Mouse (Mus musculus) embryonic facial prominence, embryonic 15.5 days (tissue): Measurements from ENCODE around the gene Ncs1. TPM values are rescaled to one million over a fixed set of nuclear protein-coding genes. Genes with fewer than 3 reads are reported as not detected.

Experiments
- ATAC-seq: fragments of 200-750 bp; cut with Nextera tagmentation; 2 replicates; pipeline ENCODE4 v1.8.0; 2017; ENCODE audit warnings: low read depth, moderate TSS enrichment; ENCODE audit not compliant: insufficient number of reproducible peaks, low FRiP score, low TSS enrichment
- H3K27ac ChIP-seq: fragments of 300-500 bp; sonication (generic); replicated peaks from 2 replicates; pipeline ENCODE4 v1.5.1; 2015; ENCODE audit warnings: mild to moderate bottlenecking, inconsistent platforms
- H3K27me3 ChIP-seq: fragments of 300-500 bp; sonication (generic); 2 replicates; pipeline ENCODE4 v1.6.1; 2015; ENCODE audit warnings: inconsistent platforms
- H3K36me3 ChIP-seq: fragments of 300-500 bp; sonication (generic); 2 replicates; pipeline ENCODE4 v1.6.1; 2015; ENCODE audit warnings: mild to moderate bottlenecking, inconsistent platforms
- H3K4me1 ChIP-seq: fragments of 300-500 bp; sonication (generic); 2 replicates; pipeline ENCODE4 v1.6.1; 2015; ENCODE audit warnings: inconsistent platforms
- H3K4me2 ChIP-seq: fragments of 300-500 bp; sonication (generic); replicated peaks from 2 replicates; pipeline ENCODE4 v1.6.1; 2015; ENCODE audit warnings: mild to moderate bottlenecking, inconsistent platforms
- H3K4me3 ChIP-seq: fragments of 300-500 bp; sonication (generic); replicated peaks from 2 replicates; pipeline ENCODE4 v1.5.1; 2015; ENCODE audit warnings: mild to moderate bottlenecking, inconsistent platforms
- H3K9ac ChIP-seq: fragments of 300-500 bp; sonication (generic); 2 replicates; pipeline ENCODE4 v1.6.1; 2015; ENCODE audit warnings: inconsistent platforms
- H3K9me3 ChIP-seq: fragments of 300-500 bp; sonication (generic); replicated peaks from 2 replicates; pipeline ENCODE4 v1.6.1; 2016; ENCODE audit warnings: inconsistent platforms
- WGBS: fragments of 180-500 bp; shearing (Covaris S2); methylation state at CpG from one replicate; pipeline ENCODE4 v1.1.7; 2015; 5-methylcytosine and 5-hydroxymethylcytosine counted together
- polyA plus RNA-seq: library from polyadenylated mRNA; unstranded; fragments of >200 nt; fragmentation: Nextera tagmentation; extraction: Ambion mirVana; gene quantifications from 2 replicates; pipeline ENCODE4 v1.2.1, GENCODE M21; 2015

Gene Ncs1
- polyA plus RNA-seq, 1 experiment from 2014 or later: 40.3 TPM

GRCm38 (mm10) chr2:31303177-31303576 lies 57.6 kb downstream of the Ncs1 start:
- Histone ChIP-seq H3K9me3 (no peaks in the 10 kb centered on the region), H3K27ac (no peak overlapping the region), H3K4me1 (peaks cover 13% of the 10 kb centered on the region; the same call in 1 of the 2 replicates), H3K9ac (no peak overlapping the region), H3K4me2 (no peak overlapping the region), H3K27me3 (no peaks in the 10 kb centered on the region), H3K4me3 (no peak overlapping the region), H3K36me3 (no peaks in the 10 kb centered on the region)
- no peak for ATAC-seq
- WGBS: 74% methylated on average over 9 of the region's 9 CpGs

GRCm38 (mm10) chr2:31304191-31304590 lies 58.6 kb downstream of the Ncs1 start:
- H3K4me1 ChIP-seq: 0 out of 2 replicates have a peak, but pooled peaks cover 3% of the 10 kb centered on the region
- 59% methylated on average over 9 of the region's 9 CpGs for WGBS
- ATAC-seq: no peak
- H3K9me3 ChIP-seq: no peaks in the 10 kb centered on the region
- no peak overlapping the region for H3K27ac ChIP-seq
- 0 out of 2 replicates have a peak, but pooled peaks cover 3% of the 10 kb centered on the region for H3K27me3 ChIP-seq
- no peak overlapping the region for H3K4me2 ChIP-seq
- H3K36me3 ChIP-seq: no peaks in the 10 kb centered on the region
- no peak overlapping the region for H3K9ac ChIP-seq
- H3K4me3 ChIP-seq: no peak overlapping the region

GRCm38 (mm10) chr2:31304801-31305665 lies 59.4 kb downstream of the Ncs1 start:
- no peak overlapping the region for H3K4me3 ChIP-seq
- no peak for ATAC-seq
- H3K27ac ChIP-seq: no peak overlapping the region
- H3K4me2 ChIP-seq: no peak overlapping the region
- no peak overlapping the region for H3K9ac ChIP-seq
- no peaks in the 10 kb centered on the region for H3K4me1 ChIP-seq
- WGBS: 65% methylated on average over 22 of the region's 22 CpGs
- H3K27me3 ChIP-seq: 0 out of 2 replicates have a peak, but pooled peaks cover 6% of the 10 kb centered on the region
- no peaks in the 10 kb centered on the region for H3K36me3 ChIP-seq
- no peaks in the 10 kb centered on the region for H3K9me3 ChIP-seq

GRCm38 (mm10) chr2:31305684-31306083 lies 60.1 kb downstream of the Ncs1 start:
- no peak overlapping the region for H3K4me2 ChIP-seq
- H3K4me3 ChIP-seq: no peak overlapping the region
- no peak overlapping the region for H3K9ac ChIP-seq
- 40% methylated on average over 4 of the region's 4 CpGs for WGBS
- no peaks in the 10 kb centered on the region for H3K36me3 ChIP-seq
- no peak for ATAC-seq
- H3K27ac ChIP-seq: no peak overlapping the region
- H3K4me1 ChIP-seq: no peaks in the 10 kb centered on the region
- peaks cover 12% of the 10 kb centered on the region; the same call in 1 of the 2 replicates for H3K27me3 ChIP-seq
- H3K9me3 ChIP-seq: no peaks in the 10 kb centered on the region

- H3K9me3 ChIP-seq: no peaks in the 10 kb centered on the region
- no peak overlapping the region for H3K4me2 ChIP-seq
- no peak overlapping the region for H3K9ac ChIP-seq
- H3K36me3 ChIP-seq: no peaks in the 10 kb centered on the region
- peaks cover 29% of the 10 kb centered on the region for H3K27me3 ChIP-seq
- ATAC-seq: no peak
- H3K27ac ChIP-seq: no peak overlapping the region
- 57% methylated on average over 4 of the region's 4 CpGs for WGBS
- H3K4me3 ChIP-seq: no peak overlapping the region
- H3K4me1 ChIP-seq: no peaks in the 10 kb centered on the region
These were observed 62.6 kb downstream of the Ncs1 start for GRCm38 (mm10) chr2:31308257-31308656.

GRCm38 (mm10) chr2:31309549-31309948 lies 63.9 kb downstream of the Ncs1 start:
- Histone ChIP-seq H3K36me3 (no peaks in the 10 kb centered on the region), H3K9ac (no peak overlapping the region), H3K9me3 (no peaks in the 10 kb centered on the region), H3K4me2 (no peak overlapping the region), H3K27ac (no peak overlapping the region), H3K4me1 (peaks cover 8% of the 10 kb centered on the region), H3K27me3 (peaks cover 42% of the 10 kb centered on the region), H3K4me3 (no peak overlapping the region)
- no peak for ATAC-seq
- WGBS: 63% methylated on average over 15 of the region's 15 CpGs

- no peak within 1 kb of the TSS for H3K9ac ChIP-seq
- H3K27me3 ChIP-seq: peaks cover 77% of the 10 kb centered on the region
- H3K4me1 ChIP-seq: peaks cover 9% of the 10 kb centered on the region
- peak within 1 kb of the TSS; percentile 36 for H3K4me2 ChIP-seq
- no peak for ATAC-seq
- no peaks in the 10 kb centered on the region for H3K36me3 ChIP-seq
- no peak within 1 kb of the TSS for H3K27ac ChIP-seq
- no peaks in the 10 kb centered on the region for H3K9me3 ChIP-seq
- WGBS: under 1% methylated on average over 33 of the region's 33 CpGs
- H3K4me3 ChIP-seq: peak within 1 kb of the TSS; percentile 24
These were observed 68.4 kb downstream of the Ncs1 start, which contains the start of gene Hmcn2 for GRCm38 (mm10) chr2:31314007-31314465. Hmcn2 (plus strand) TSS chr2:31314415.

GRCm38 (mm10) chr2:31318162-31318561 lies 72.5 kb downstream of the Ncs1 start:
- no peaks in the 10 kb centered on the region for H3K36me3 ChIP-seq
- H3K9me3 ChIP-seq: no peaks in the 10 kb centered on the region
- peaks cover 9% of the 10 kb centered on the region for H3K4me1 ChIP-seq
- ATAC-seq: no peak
- 15% methylated on average over 2 of the region's 2 CpGs for WGBS
- no peak overlapping the region for H3K4me2 ChIP-seq
- peaks cover 54% of the 10 kb centered on the region for H3K27me3 ChIP-seq
- no peak overlapping the region for H3K4me3 ChIP-seq
- H3K27ac ChIP-seq: 0 out of 2 replicates have a peak overlapping the region, but pooled peaks have one; percentile 4
- no peak overlapping the region for H3K9ac ChIP-seq

- Histone ChIP-seq H3K27ac (no peak overlapping the region), H3K27me3 (peaks cover 44% of the 10 kb centered on the region), H3K36me3 (no peaks in the 10 kb centered on the region), H3K4me3 (no peak overlapping the region), H3K9me3 (no peaks in the 10 kb centered on the region), H3K4me1 (peaks cover 5% of the 10 kb centered on the region), H3K4me2 (no peak overlapping the region), H3K9ac (no peak overlapping the region)
- WGBS: 57% methylated on average over 2 of the region's 2 CpGs
- no peak for ATAC-seq
These were observed 73.6 kb downstream of the Ncs1 start for GRCm38 (mm10) chr2:31319200-31319599.

- H3K27me3 ChIP-seq: no peaks in the 10 kb centered on the region
- 22% methylated on average over 10 of the region's 10 CpGs for WGBS
These were observed 81.6 kb downstream of the Ncs1 start for GRCm38 (mm10) chr2:31327186-31327585.

GRCm38 (mm10) chr2:31337706-31338330 lies 92.2 kb downstream of the Ncs1 start:
- no peak overlapping the region for H3K4me3 ChIP-seq
- H3K4me1 ChIP-seq: peaks cover 10% of the 10 kb centered on the region
- no peaks in the 10 kb centered on the region for H3K27me3 ChIP-seq
- H3K9me3 ChIP-seq: no peaks in the 10 kb centered on the region
- ATAC-seq: no peak
- H3K36me3 ChIP-seq: no peaks in the 10 kb centered on the region
- H3K9ac ChIP-seq: no peak overlapping the region
- H3K27ac ChIP-seq: no peak overlapping the region
- no peak overlapping the region for H3K4me2 ChIP-seq
- 33% methylated on average over 12 of the region's 12 CpGs for WGBS

More at GRCm38 (mm10) chr2:31327186-31327585, 81.6 kb downstream of the Ncs1 start:
- H3K4me2 ChIP-seq: no peak overlapping the region
- H3K27ac ChIP-seq: no peak overlapping the region
- no peaks in the 10 kb centered on the region for H3K9me3 ChIP-seq
- peaks cover 6% of the 10 kb centered on the region; the same call in 1 of the 2 replicates for H3K4me1 ChIP-seq
- H3K4me3 ChIP-seq: no peak overlapping the region
- no peak for ATAC-seq
- H3K36me3 ChIP-seq: no peaks in the 10 kb centered on the region
- no peak overlapping the region for H3K9ac ChIP-seq
